Mouse (Mus musculus): ENCODE measurements around the gene Smg6.
A peak's percentile ranks its signal among the peaks of the same experiment; 100 is the strongest.

Gene Smg6

DNA sequence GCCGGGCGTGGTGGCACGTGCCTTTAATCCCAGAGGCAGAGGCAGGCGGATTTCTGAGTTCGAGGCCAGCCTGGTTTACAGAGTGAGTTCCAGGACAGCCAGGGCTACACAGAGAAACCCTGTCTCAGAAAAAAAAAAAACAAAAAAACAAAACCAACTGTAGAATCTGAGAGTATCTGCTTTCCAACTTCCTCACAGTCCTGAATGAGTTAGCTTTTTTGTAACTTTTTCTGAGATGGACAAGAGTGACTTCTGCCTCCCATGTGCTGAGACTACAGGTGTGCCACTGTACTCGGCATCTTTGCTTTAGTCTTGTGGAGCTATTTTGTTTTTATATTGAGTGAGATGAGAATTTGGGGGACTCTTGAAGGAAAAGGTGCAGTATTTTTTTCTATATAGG, 137.0 kb downstream of the Smg6 start:
- no peaks in the 10 kb centered on the region for H3K4me1 ChIP-seq (replicated peaks; ENCODE audit: low read depth, low read length)
- H3K36me3 ChIP-seq (ENCODE audit: insufficient read depth, low read length), result no peaks in the 10 kb centered on the region
- H3K9me3 ChIP-seq (ENCODE audit: low read length), result no peaks in the 10 kb centered on the region
- no peaks in the 10 kb centered on the region for H3K27me3 ChIP-seq (ENCODE audit: insufficient read depth, low read length)
- H3K4me3 ChIP-seq (replicated peaks; ENCODE audit: low read length), result no peak overlapping the region
- TF ChIP-seq NANOG (IDR thresholded peaks at IDR 0.05; ENCODE audit: borderline replicate concordance, low read length) (no peak), CTCF (conservative IDR thresholded peaks at IDR 0.05; ENCODE audit: low read length) (no peak)

DNA sequence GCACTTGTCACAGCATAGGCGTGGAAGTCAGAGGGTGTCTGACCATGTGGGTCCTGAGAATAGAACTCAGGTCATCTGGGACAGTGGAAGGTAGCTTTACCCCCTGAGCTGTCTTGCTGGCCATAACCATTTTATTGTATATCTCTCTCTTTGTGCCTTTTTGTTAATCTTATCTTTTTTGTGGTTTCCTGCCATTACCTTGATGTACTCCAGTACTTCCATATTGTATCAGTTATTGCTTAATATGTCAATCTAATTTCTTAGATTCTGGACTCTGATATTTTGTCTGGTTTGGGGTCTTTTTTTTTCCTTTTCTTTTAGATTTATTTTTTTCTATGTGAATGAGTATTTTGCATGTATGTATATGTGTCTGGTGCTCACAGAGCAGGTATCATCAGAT, 138.6 kb downstream of the Smg6 start:
- Histone ChIP-seq H3K36me3 (ENCODE audit: insufficient read depth, low read length) (no peaks in the 10 kb centered on the region), H3K9me3 (ENCODE audit: low read length) (no peaks in the 10 kb centered on the region), H3K27me3 (ENCODE audit: insufficient read depth, low read length) (no peaks in the 10 kb centered on the region), H3K4me1 (replicated peaks; ENCODE audit: low read depth, low read length) (no peaks in the 10 kb centered on the region), H3K4me3 (replicated peaks; ENCODE audit: low read length) (no peak overlapping the region)
- no peak for TF ChIP-seq POU5F1 (IDR thresholded peaks at IDR 0.05; ENCODE audit: borderline replicate concordance, low read length)
- TF ChIP-seq CTCF (conservative IDR thresholded peaks at IDR 0.05; ENCODE audit: low read length), result no peak
- TF ChIP-seq NANOG (IDR thresholded peaks at IDR 0.05; ENCODE audit: borderline replicate concordance, low read length), result no peak

DNA sequence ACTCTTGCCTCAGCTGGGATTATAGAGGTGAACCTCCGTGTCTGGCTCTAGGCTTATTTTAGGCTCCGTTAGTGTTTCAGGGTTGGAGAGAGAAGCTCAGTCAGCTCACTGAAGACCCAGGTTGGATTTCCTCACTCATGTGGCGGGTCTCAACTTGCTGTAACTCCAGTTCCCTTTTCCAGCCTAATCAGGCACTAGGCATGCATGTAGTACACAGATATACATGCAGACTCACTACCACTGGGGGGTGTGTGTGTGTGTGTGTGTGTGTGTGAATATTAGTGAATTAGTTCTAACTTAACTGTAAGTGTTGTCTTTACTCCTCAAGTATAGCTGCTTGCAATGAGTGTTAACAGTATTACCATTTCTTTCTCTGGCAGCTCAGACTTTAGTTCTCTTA, 145.7 kb downstream of the Smg6 start:
- no peaks in the 10 kb centered on the region for H3K27me3 ChIP-seq (ENCODE audit: insufficient read depth, low read length)
- peak overlapping the region; percentile 37; the same call in 1 of the 2 replicates for H3K4me3 ChIP-seq (replicated peaks; ENCODE audit: low read length)
- no peak for TF ChIP-seq NANOG (IDR thresholded peaks at IDR 0.05; ENCODE audit: borderline replicate concordance, low read length)
- no peak for TF ChIP-seq CTCF (conservative IDR thresholded peaks at IDR 0.05; ENCODE audit: low read length)
- TF ChIP-seq POU5F1 (IDR thresholded peaks at IDR 0.05; ENCODE audit: borderline replicate concordance, low read length), result no peak
- no peaks in the 10 kb centered on the region for H3K9me3 ChIP-seq (ENCODE audit: low read length)
- peaks cover 4% of the 10 kb centered on the region; the same call in 1 of the 2 replicates for H3K4me1 ChIP-seq (replicated peaks; ENCODE audit: low read depth, low read length)
- H3K36me3 ChIP-seq (ENCODE audit: insufficient read depth, low read length), result peaks cover 8% of the 10 kb centered on the region

DNA sequence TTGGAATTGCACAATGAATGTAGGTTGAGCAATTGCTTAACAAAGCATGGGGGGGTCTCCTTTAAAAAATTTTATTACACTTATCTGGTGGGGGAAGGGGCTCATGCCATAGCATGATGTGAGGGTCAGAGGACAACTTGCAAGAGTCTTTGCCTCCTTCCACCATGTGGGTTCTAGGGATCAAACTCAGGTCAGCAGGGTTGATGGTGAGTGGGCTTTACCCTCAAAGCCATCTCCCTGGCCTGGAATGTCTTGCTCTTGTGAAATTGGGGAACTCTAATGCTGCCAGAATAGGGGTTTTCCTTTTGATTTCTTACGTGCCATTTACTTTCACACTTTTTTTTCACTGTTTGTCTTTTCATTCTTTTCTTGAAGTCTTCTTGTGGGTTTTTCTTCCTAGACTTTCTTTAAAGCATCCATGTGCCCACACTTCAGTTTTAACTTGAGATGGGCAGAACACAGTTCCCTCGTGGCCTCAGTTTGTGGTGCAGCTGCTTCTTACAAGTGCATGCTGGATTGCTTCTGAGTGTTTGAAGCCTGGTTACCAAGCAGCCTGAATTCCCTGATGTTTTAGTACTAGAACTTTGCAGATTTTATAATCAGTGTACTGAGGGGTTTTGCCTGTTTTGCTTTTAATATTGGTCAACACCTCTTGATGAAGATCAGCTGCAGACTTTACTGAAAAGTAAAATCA, 147.5 kb downstream of the Smg6 start:
- TF ChIP-seq POU5F1 (IDR thresholded peaks at IDR 0.05; ENCODE audit: borderline replicate concordance, low read length), result no peak
- no peak for TF ChIP-seq NANOG (IDR thresholded peaks at IDR 0.05; ENCODE audit: borderline replicate concordance, low read length)
- no peak for TF ChIP-seq CTCF (conservative IDR thresholded peaks at IDR 0.05; ENCODE audit: low read length)
- Histone ChIP-seq H3K27me3 (ENCODE audit: insufficient read depth, low read length) (no peaks in the 10 kb centered on the region), H3K4me3 (replicated peaks; ENCODE audit: low read length) (no peak overlapping the region), H3K4me1 (replicated peaks; ENCODE audit: low read depth, low read length) (peaks cover 4% of the 10 kb centered on the region; the same call in 1 of the 2 replicates), H3K9me3 (ENCODE audit: low read length) (no peaks in the 10 kb centered on the region), H3K36me3 (ENCODE audit: insufficient read depth, low read length) (peaks cover 8% of the 10 kb centered on the region)

DNA sequence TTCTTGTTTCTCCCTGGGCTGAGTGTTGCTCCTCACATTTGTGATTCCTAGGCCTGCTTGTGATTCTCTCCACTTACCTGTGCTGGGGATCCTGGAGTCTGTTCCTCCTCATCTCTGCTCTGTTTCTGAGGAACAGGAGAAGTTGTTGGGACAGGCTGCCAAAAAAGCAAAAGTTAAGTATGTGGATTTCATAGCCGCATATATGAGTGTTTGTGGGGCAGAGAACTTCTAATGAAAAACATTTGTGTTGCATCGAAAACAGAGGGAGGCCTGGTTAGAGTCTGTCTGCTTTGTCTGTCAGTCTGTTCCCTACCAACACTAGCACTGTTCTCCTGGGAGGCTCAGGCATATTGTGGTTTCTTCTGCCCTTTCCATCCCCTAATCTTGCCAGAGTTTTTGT, 148.1 kb downstream of the Smg6 start:
- peaks cover 4% of the 10 kb centered on the region; the same call in 1 of the 2 replicates for H3K4me1 ChIP-seq (replicated peaks; ENCODE audit: low read depth, low read length)
- H3K9me3 ChIP-seq (ENCODE audit: low read length), result no peaks in the 10 kb centered on the region
- peaks cover 8% of the 10 kb centered on the region for H3K36me3 ChIP-seq (ENCODE audit: insufficient read depth, low read length)
- no peaks in the 10 kb centered on the region for H3K27me3 ChIP-seq (ENCODE audit: insufficient read depth, low read length)
- H3K4me3 ChIP-seq (replicated peaks; ENCODE audit: low read length), result no peak overlapping the region
- TF ChIP-seq CTCF (conservative IDR thresholded peaks at IDR 0.05; ENCODE audit: low read length) (no peak), NANOG (IDR thresholded peaks at IDR 0.05; ENCODE audit: borderline replicate concordance, low read length) (no peak), POU5F1 (IDR thresholded peaks at IDR 0.05; ENCODE audit: borderline replicate concordance, low read length) (no peak)

- Histone ChIP-seq H3K27me3 (ENCODE audit: insufficient read depth, low read length) (no peaks in the 10 kb centered on the region), H3K4me3 (replicated peaks; ENCODE audit: low read length) (no peak overlapping the region), H3K9me3 (ENCODE audit: low read length) (no peaks in the 10 kb centered on the region), H3K36me3 (ENCODE audit: insufficient read depth, low read length) (peaks cover 8% of the 10 kb centered on the region), H3K4me1 (replicated peaks; ENCODE audit: low read depth, low read length) (peaks cover 4% of the 10 kb centered on the region; the same call in 1 of the 2 replicates)
- no peak for TF ChIP-seq CTCF (conservative IDR thresholded peaks at IDR 0.05; ENCODE audit: low read length)
- TF ChIP-seq POU5F1 (IDR thresholded peaks at IDR 0.05; ENCODE audit: borderline replicate concordance, low read length), result no peak
- TF ChIP-seq NANOG (IDR thresholded peaks at IDR 0.05; ENCODE audit: borderline replicate concordance, low read length), result no peak
Observed at GRCm38 (mm10) chr11:75074543-75074942, 148.9 kb downstream of the Smg6 start.

- Histone ChIP-seq H3K4me1 (replicated peaks; ENCODE audit: low read depth, low read length) (no peaks in the 10 kb centered on the region), H3K36me3 (ENCODE audit: insufficient read depth, low read length) (peaks cover 7% of the 10 kb centered on the region), H3K9me3 (ENCODE audit: low read length) (no peaks in the 10 kb centered on the region), H3K27me3 (ENCODE audit: insufficient read depth, low read length) (no peaks in the 10 kb centered on the region), H3K4me3 (replicated peaks; ENCODE audit: low read length) (no peak overlapping the region)
- TF ChIP-seq POU5F1 (IDR thresholded peaks at IDR 0.05; ENCODE audit: borderline replicate concordance, low read length), result no peak
- TF ChIP-seq CTCF (conservative IDR thresholded peaks at IDR 0.05; ENCODE audit: low read length), result no peak
- no peak for TF ChIP-seq NANOG (IDR thresholded peaks at IDR 0.05; ENCODE audit: borderline replicate concordance, low read length)
Observed at GRCm38 (mm10) chr11:75078616-75079015, 153.0 kb downstream of the Smg6 start.

DNA sequence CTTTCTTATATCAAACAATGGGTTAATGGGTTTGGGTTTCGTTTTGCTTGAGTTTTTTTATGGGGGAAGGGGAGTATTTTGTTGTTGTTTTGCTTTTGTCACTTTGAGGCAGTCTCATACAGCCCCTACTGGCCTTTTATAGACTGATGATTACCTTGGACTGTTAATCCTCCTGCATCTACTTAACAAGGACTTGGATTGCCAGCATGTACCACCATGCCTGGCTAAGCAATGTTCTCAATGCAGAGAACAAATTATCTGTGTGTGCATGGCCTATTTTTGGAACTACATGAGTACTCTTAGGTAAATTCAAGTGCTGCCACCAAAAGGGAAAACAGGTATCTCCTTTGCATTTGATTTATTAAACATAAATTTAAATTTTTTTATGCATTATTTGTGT, 157.4 kb downstream of the Smg6 start:
- H3K4me1 ChIP-seq (replicated peaks; ENCODE audit: low read depth, low read length), result no peaks in the 10 kb centered on the region
- H3K9me3 ChIP-seq (ENCODE audit: low read length), result no peaks in the 10 kb centered on the region
- no peaks in the 10 kb centered on the region for H3K27me3 ChIP-seq (ENCODE audit: insufficient read depth, low read length)
- TF ChIP-seq POU5F1 (IDR thresholded peaks at IDR 0.05; ENCODE audit: borderline replicate concordance, low read length) (no peak), CTCF (conservative IDR thresholded peaks at IDR 0.05; ENCODE audit: low read length) (no peak), NANOG (IDR thresholded peaks at IDR 0.05; ENCODE audit: borderline replicate concordance, low read length) (no peak)
- no peaks in the 10 kb centered on the region for H3K36me3 ChIP-seq (ENCODE audit: insufficient read depth, low read length)
- no peak overlapping the region for H3K4me3 ChIP-seq (replicated peaks; ENCODE audit: low read length)

DNA sequence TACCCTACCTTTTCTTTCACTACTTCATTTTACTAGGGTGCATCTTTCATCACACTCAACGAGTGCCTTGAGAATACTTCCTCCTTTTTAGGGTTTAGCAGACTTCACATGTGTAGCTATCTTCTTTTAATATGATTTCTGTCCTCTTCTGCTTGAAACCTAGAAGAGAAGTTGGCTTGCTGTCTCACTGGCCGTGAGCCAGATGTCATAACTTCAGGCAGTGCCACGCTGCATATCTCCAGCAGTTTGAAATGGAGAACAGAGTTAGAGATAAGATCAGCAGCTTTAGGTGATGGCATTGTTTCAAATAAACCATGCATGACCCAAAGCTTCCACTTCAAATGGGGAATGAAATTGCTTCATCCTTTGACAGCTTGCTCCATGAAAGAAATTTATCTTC, 166.5 kb downstream of the Smg6 start:
- TF ChIP-seq NANOG (IDR thresholded peaks at IDR 0.05; ENCODE audit: borderline replicate concordance, low read length) (no peak), POU5F1 (IDR thresholded peaks at IDR 0.05; ENCODE audit: borderline replicate concordance, low read length) (no peak), CTCF (conservative IDR thresholded peaks at IDR 0.05; ENCODE audit: low read length) (no peak)
- H3K4me3 ChIP-seq (replicated peaks; ENCODE audit: low read length), result no peak overlapping the region
- no peaks in the 10 kb centered on the region for H3K9me3 ChIP-seq (ENCODE audit: low read length)
- H3K27me3 ChIP-seq (ENCODE audit: insufficient read depth, low read length), result no peaks in the 10 kb centered on the region
- no peaks in the 10 kb centered on the region for H3K36me3 ChIP-seq (ENCODE audit: insufficient read depth, low read length)
- no peaks in the 10 kb centered on the region for H3K4me1 ChIP-seq (replicated peaks; ENCODE audit: low read depth, low read length)

Measured in E14TG2a.4 (cell line).